10 mouse cellular contexts compared by ENCODE assay signal in the genomic region with DNA sequence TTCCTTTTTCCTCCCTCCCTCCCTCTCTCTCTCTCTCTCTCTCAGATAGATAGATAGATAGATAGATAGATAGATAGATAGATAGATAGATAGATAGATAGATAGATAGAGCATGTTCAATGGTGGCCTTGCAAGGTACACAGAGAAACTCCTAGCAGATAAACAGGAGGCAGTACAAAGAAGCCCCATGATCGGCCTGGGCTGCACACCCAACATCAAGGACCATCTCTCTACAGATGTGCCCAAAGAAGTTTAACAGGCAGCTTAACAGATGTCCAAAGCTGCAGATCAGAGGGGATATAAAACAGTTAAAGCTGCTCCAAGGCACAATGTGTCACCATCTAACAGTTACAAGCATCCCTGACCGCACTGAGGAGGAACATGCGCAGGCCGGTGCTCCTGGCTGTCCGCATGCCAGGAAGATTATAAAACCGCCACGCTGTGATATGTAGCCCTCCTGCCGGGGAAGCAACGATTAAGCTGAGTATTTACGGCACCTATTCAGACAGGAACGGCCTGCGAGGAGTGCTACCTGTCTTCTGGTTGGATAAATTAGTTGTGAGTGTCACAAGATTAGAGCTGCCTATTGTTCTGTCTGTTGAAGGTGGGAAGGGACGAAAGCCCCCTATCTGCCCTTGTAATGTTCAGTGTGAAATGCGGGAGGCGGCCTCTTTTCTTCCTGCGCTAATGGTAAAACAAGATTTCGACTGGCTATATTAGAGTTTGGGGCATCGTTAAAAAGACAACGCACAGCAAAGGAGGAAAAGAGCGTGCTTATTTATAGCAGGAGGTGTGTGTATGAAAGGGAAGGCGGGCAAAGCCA.
DNase-seq lines count a peak whose midpoint lies in the region; ATAC-seq lines count a peak whose summit lies in the region.
"Had no signal": no experiment of that assay in that cellular context is flagged by ENCODE, and none has a peak within 500 bp of the region (broad histone marks: within the 10 kb centered on the region; RNA-seq: fewer than 3 reads in every experiment).

No protein-coding gene starts in this region.

- no peaks in the 10 kb centered on the region for H3K27me3 ChIP-seq in heart, embryonic 14.5 days (ENCODE audit: control insufficient read depth, insufficient read depth, low read length)
- no peaks in the 10 kb centered on the region for H3K27me3 ChIP-seq in forebrain, embryonic 11.5 days (ENCODE audit: control insufficient read depth, insufficient read depth, low read length)
- H3K27me3 ChIP-seq in limb, embryonic 15.5 days = peaks cover 20% of the 10 kb centered on the region; the same call in 1 of the 2 replicates

- H3K27ac ChIP-seq in heart, embryonic 14.5 days (replicated peaks in 1 of 2; ENCODE audit: control insufficient read depth in 1 of 2, insufficient read depth in 1 of 2, low read depth in 2 of 2, low read length in 2 of 2) = no peak overlapping the region
- no peak overlapping the region for H3K27ac ChIP-seq in forebrain, embryonic 11.5 days (ENCODE audit: low read depth, low read length)
- no peak overlapping the region for H3K27ac ChIP-seq in limb, embryonic 15.5 days

- DNase-seq in heart, postnatal 36 days = no peak
- peak; percentile 7 to 17 for DNase-seq in adrenal gland, postnatal 36 days
- DNase-seq in forebrain, embryonic 11.5 days (ENCODE audit: low spot score) = no peak
- no peak for DNase-seq in layer of hippocampus, adult 9-10 months (ENCODE audit: low spot score)
- DNase-seq in right cerebral cortex, postnatal 25 days = no peak
- no peak for DNase-seq in c-Kit-positive CD71-positive TER-119-positive erythroid progenitor cells, embryonic 14.5 days (ENCODE audit: low spot score)
- DNase-seq: cerebellum, adult 11-12 months had no signal

- no peaks in the 10 kb centered on the region for H3K36me3 ChIP-seq in heart, embryonic 14.5 days (ENCODE audit: control insufficient read depth, insufficient read depth, low read length)
- no peaks in the 10 kb centered on the region for H3K36me3 ChIP-seq in forebrain, embryonic 11.5 days (ENCODE audit: control insufficient read depth, insufficient read depth, low read length)
- no peaks in the 10 kb centered on the region for H3K36me3 ChIP-seq in limb, embryonic 15.5 days

- H3K9me3 ChIP-seq in heart, embryonic 14.5 days (ENCODE audit: control insufficient read depth, low read length) = no peaks in the 10 kb centered on the region
- H3K9me3 ChIP-seq in forebrain, embryonic 11.5 days (ENCODE audit: control insufficient read depth, low read length) = no peaks in the 10 kb centered on the region
- H3K9me3 ChIP-seq in limb, embryonic 15.5 days = no peaks in the 10 kb centered on the region

- H3K4me3 ChIP-seq in heart, embryonic 14.5 days (ENCODE audit: control insufficient read depth in 1 of 2, insufficient read depth in 1 of 2, low read depth in 1 of 2, low read length in 2 of 2) = peak overlapping the region in 1 of 2 experiments; percentile 7; a peak in 1 of 4 replicates
- no peak overlapping the region for H3K4me3 ChIP-seq in forebrain, embryonic 11.5 days (ENCODE audit: low read depth, low read length)
- H3K4me3 ChIP-seq in limb, embryonic 15.5 days = no peak overlapping the region

- H3K4me1 ChIP-seq in heart, embryonic 14.5 days (ENCODE audit: control insufficient read depth in 2 of 2, insufficient read depth in 2 of 2, low read length in 2 of 2) = no peaks in the 10 kb centered on the region
- H3K4me1 ChIP-seq in forebrain, embryonic 11.5 days (replicated peaks; ENCODE audit: control insufficient read depth, insufficient read depth, low read length) = 0 out of 2 replicates have a peak, but pooled peaks cover 2% of the 10 kb centered on the region
- peaks cover 8% of the 10 kb centered on the region; the same call in 1 of the 2 replicates for H3K4me1 ChIP-seq in limb, embryonic 15.5 days

- ATAC-seq in heart, embryonic 14.5 days (ENCODE audit: insufficient number of reproducible peaks, insufficient read depth, low FRiP score, low read depth) = no peak
- ATAC-seq in forebrain, embryonic 11.5 days (replicated peaks; ENCODE audit: low FRiP score) = no peak
- ATAC-seq in limb, embryonic 15.5 days (ENCODE audit: insufficient number of reproducible peaks, low FRiP score, low TSS enrichment, low read depth) = no peak

- WGBS in heart, embryonic 14.5 days = 29% methylated on average over 21 of the region's 21 CpGs
- WGBS in forebrain, embryonic 11.5 days = 25% methylated on average over 21 of the region's 21 CpGs
- 4% methylated on average over 21 of the region's 21 CpGs for WGBS in limb, embryonic 15.5 days

- H3K9ac ChIP-seq in heart, embryonic 14.5 days (ENCODE audit: low read length) = no peak overlapping the region
- no peak overlapping the region for H3K9ac ChIP-seq in forebrain, embryonic 11.5 days (ENCODE audit: low read length)
- no peak overlapping the region for H3K9ac ChIP-seq in limb, embryonic 15.5 days

- intact Hi-C loops in heart, postnatal 36 days (cut with DNase I) = no loop called here

- peak overlapping the region; percentile 48 for H3K4me2 ChIP-seq in heart, embryonic 14.5 days (ENCODE audit: low read length)
- peak overlapping the region; percentile 33; the same call in 1 of the 2 replicates for H3K4me2 ChIP-seq in forebrain, embryonic 11.5 days (ENCODE audit: low read depth, low read length, severe bottlenecking)
- H3K4me2 ChIP-seq in limb, embryonic 15.5 days = peak overlapping the region; percentile 24; the same call in 1 of the 2 replicates
- H3K4me2 ChIP-seq: liver, embryonic 11.5 days had no signal

Comparison
In these comparisons a context has a peak if more than half of its experiments do, and no peak if none do; other contexts are left out.
1. DNase-seq: peak in adrenal gland, postnatal 36 days (2 of 2); none in heart, postnatal 36 days (0 of 2), forebrain, embryonic 11.5 days (single experiment), layer of hippocampus, adult 9-10 months (single experiment), right cerebral cortex, postnatal 25 days (single experiment) and c-Kit-positive CD71-positive TER-119-positive erythroid progenitor cells, embryonic 14.5 days (single experiment).
2. Peak in every context shown above with its lines, with median percentiles within 50 percentile points of each other: H3K4me2 ChIP-seq.